Mouse (Mus musculus): ENCODE results near the gene Gm20765.
"Not testable (repeated sequence)": the region's sequence is repeated elsewhere in the genome, so short reads cannot be mapped to it uniquely, and the experiment has no call there.

DNA sequence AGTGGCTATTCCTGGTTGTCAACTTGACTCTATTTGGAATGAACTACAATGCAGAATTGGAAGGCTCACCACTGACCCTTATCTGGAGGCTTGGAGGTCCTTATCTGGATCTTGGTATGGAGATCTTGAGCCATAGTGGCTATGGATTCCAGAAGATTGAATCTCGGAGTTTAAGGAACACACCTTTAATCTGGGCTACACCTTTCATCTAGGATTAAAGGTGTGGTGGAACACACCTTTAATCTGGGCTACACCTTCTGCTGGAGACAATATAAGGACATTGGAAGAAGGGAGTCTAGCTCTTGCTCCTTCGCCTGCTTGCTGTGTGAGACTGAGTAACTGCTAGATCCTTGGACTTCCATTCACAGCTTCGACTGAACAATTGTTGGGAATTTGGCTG lies 17.1 kb upstream of the Gm20765 start, which contains the start of gene Gm21304:
- TF ChIP-seq CTCF (conservative IDR thresholded peaks at IDR 0.05; ENCODE audit: low read length); NANOG (IDR thresholded peaks at IDR 0.05; ENCODE audit: borderline replicate concordance, low read length); POU5F1 (IDR thresholded peaks at IDR 0.05; ENCODE audit: borderline replicate concordance, low read length): not testable (repeated sequence)

Measured in E14TG2a.4 (cell line).